Mouse (Mus musculus) forebrain, postnatal 0 days (tissue): ENCODE results near the gene Ptpn21. TPM values are rescaled to one million over a fixed set of nuclear protein-coding genes. Genes with fewer than 3 reads are reported as not detected.

Experiments used
- ATAC-seq: fragments of 200-750 bp; cut with Nextera tagmentation; 2 replicates; pipeline ENCODE4 v1.8.0; 2017; ENCODE audit warnings: mild to moderate bottlenecking, moderate library complexity
- DNase-seq: peaks from one replicate; pipeline ENCODE4 v3.0.0-alpha.2; 2015
- H3K27ac ChIP-seq: fragments of 300-500 bp; sonication (generic); 2 replicates; pipeline ENCODE4 v1.5.1; 2014; ENCODE audit warnings: low read depth, mild to moderate bottlenecking, antibody characterized with exemption, low read length, moderate library complexity, mixed read lengths
- H3K27me3 ChIP-seq: fragments of 300-500 bp; sonication (generic); 2 replicates; pipeline ENCODE4 v1.6.1; 2014; ENCODE audit warnings: mild to moderate bottlenecking, low read length, mixed read lengths; ENCODE audit not compliant: insufficient read depth
- H3K36me3 ChIP-seq: fragments of 300-500 bp; sonication (generic); 2 replicates; pipeline ENCODE4 v1.6.1; 2014; ENCODE audit warnings: mild to moderate bottlenecking, moderate library complexity; ENCODE audit not compliant: insufficient read depth
- H3K4me1 ChIP-seq: fragments of 300-500 bp; sonication (generic); 2 replicates; pipeline ENCODE4 v1.6.1; 2014; ENCODE audit warnings: antibody characterized with exemption; ENCODE audit not compliant: insufficient read depth
- H3K4me2 ChIP-seq: fragments of 300-500 bp; sonication (generic); 2 replicates; pipeline ENCODE4 v1.6.1; 2014; ENCODE audit warnings: low read depth, mild to moderate bottlenecking, moderate library complexity
- H3K4me3 ChIP-seq: fragments of 300-500 bp; sonication (generic); 2 replicates; pipeline ENCODE4 v1.5.1; 2014; ENCODE audit warnings: low read depth, low read length, mixed read lengths
- H3K9ac ChIP-seq: fragments of 300-500 bp; sonication (generic); 2 replicates; pipeline ENCODE4 v1.6.1; 2014; ENCODE audit warnings: mild to moderate bottlenecking
- H3K9me3 ChIP-seq: fragments of 300-500 bp; sonication (generic); 2 replicates; pipeline ENCODE4 v1.6.1; 2016; ENCODE audit warnings: low read length
- CTCF ChIP-seq: sonication (generic); IDR thresholded peaks from 2 replicates; pipeline ENCODE4 v1.5.1; 2016; ENCODE audit warnings: antibody characterized with exemption, control low read depth, low read depth
- WGBS: fragments of 180-500 bp; shearing (Covaris S2); extraction: QIAGEN DNeasy Blood & Tissue Kit; methylation state at CpG from one replicate; pipeline ENCODE4 v1.1.7; 2014; 5-methylcytosine and 5-hydroxymethylcytosine counted together
- polyA plus RNA-seq: library from polyadenylated mRNA; unstranded; fragments of >200 nt; fragmentation: Nextera tagmentation; extraction: Ambion mirVana; gene quantifications from 2 replicates; pipeline ENCODE4 v1.2.1, GENCODE M21; 2015
- total RNA-seq: library from RNA; depleted of rRNA; stranded (reverse); fragments of >200 nt; gene quantifications from 2 replicates; pipeline ENCODE4 v1.2.3, GENCODE M21; 2014

The Ptpn21 gene
- total and polyA plus RNA-seq, 2 experiments from 2014 or later: 1.3 to 4.0 TPM

GRCm38 (mm10) chr12:98683574-98683973, 53.6 kb downstream of the Ptpn21 start:
- DNase-seq (no peak), ATAC-seq (no peak)
- Histone ChIP-seq H3K27ac (no peak overlapping the region), H3K9ac (no peak overlapping the region), H3K27me3 (no peaks in the 10 kb centered on the region), H3K9me3 (no peaks in the 10 kb centered on the region), H3K4me3 (no peak overlapping the region), H3K4me2 (no peak overlapping the region), H3K4me1 (no peaks in the 10 kb centered on the region), H3K36me3 (peaks cover 23% of the 10 kb centered on the region)
- 77% methylated on average over 6 of the region's 6 CpGs for WGBS
- no peak for TF ChIP-seq CTCF

- H3K36me3 ChIP-seq: peaks cover 23% of the 10 kb centered on the region
- no peaks in the 10 kb centered on the region for H3K27me3 ChIP-seq
- 81% methylated on average over 11 of the region's 11 CpGs for WGBS
- ATAC-seq (no peak), DNase-seq (no peak)
- H3K4me1 ChIP-seq: no peaks in the 10 kb centered on the region
- H3K27ac ChIP-seq: no peak overlapping the region
- H3K4me3 ChIP-seq: no peak overlapping the region
- H3K4me2 ChIP-seq: no peak overlapping the region
- no peaks in the 10 kb centered on the region for H3K9me3 ChIP-seq
- no peak overlapping the region for H3K9ac ChIP-seq
- TF ChIP-seq CTCF: no peak
Measured at GRCm38 (mm10) chr12:98683171-98683570, 54.0 kb downstream of the Ptpn21 start.

GRCm38 (mm10) chr12:98682196-98682595, 55.0 kb downstream of the Ptpn21 start:
- DNase-seq: no peak
- Histone ChIP-seq H3K27me3 (no peaks in the 10 kb centered on the region), H3K9ac (no peak overlapping the region), H3K27ac (no peak overlapping the region), H3K4me3 (no peak overlapping the region), H3K4me2 (no peak overlapping the region), H3K9me3 (no peaks in the 10 kb centered on the region), H3K36me3 (peaks cover 24% of the 10 kb centered on the region), H3K4me1 (no peaks in the 10 kb centered on the region)
- no peak for TF ChIP-seq CTCF
- no peak for ATAC-seq
- 79% methylated on average over 15 of the region's 15 CpGs for WGBS

- DNase-seq: no peak
- Histone ChIP-seq H3K4me2 (no peak overlapping the region), H3K4me3 (no peak overlapping the region), H3K27ac (no peak overlapping the region), H3K4me1 (no peaks in the 10 kb centered on the region), H3K9me3 (no peaks in the 10 kb centered on the region), H3K36me3 (peaks cover 24% of the 10 kb centered on the region), H3K9ac (no peak overlapping the region), H3K27me3 (no peaks in the 10 kb centered on the region)
- 91% methylated on average over 15 of the region's 15 CpGs for WGBS
- no peak for TF ChIP-seq CTCF
- no peak for ATAC-seq
Measured at GRCm38 (mm10) chr12:98679906-98680305, 57.3 kb downstream of the Ptpn21 start.

GRCm38 (mm10) chr12:98677336-98677735, 59.9 kb downstream of the Ptpn21 start:
- H3K27ac ChIP-seq: no peak overlapping the region
- H3K9me3 ChIP-seq: no peaks in the 10 kb centered on the region
- no peaks in the 10 kb centered on the region for H3K4me1 ChIP-seq
- DNase-seq (no peak), ATAC-seq (no peak)
- no peak for TF ChIP-seq CTCF
- no peak overlapping the region for H3K4me2 ChIP-seq
- H3K4me3 ChIP-seq: no peak overlapping the region
- 69% methylated on average over 14 of the region's 14 CpGs for WGBS
- peaks cover 24% of the 10 kb centered on the region for H3K36me3 ChIP-seq
- no peaks in the 10 kb centered on the region for H3K27me3 ChIP-seq
- no peak overlapping the region for H3K9ac ChIP-seq

- no peak for TF ChIP-seq CTCF
- H3K27ac ChIP-seq: no peak overlapping the region
Measured at GRCm38 (mm10) chr12:98676861-98677260, 60.3 kb downstream of the Ptpn21 start.

GRCm38 (mm10) chr12:98674627-98675143, 62.5 kb downstream of the Ptpn21 start:
- Histone ChIP-seq H3K27ac (peak overlapping the region; percentile 57), H3K9me3 (no peaks in the 10 kb centered on the region), H3K4me1 (no peaks in the 10 kb centered on the region), H3K4me2 (peak overlapping the region; percentile 31; the same call in 1 of the 2 replicates), H3K36me3 (peaks cover 23% of the 10 kb centered on the region), H3K27me3 (no peaks in the 10 kb centered on the region), H3K4me3 (peak overlapping the region; percentile 13; the same call in 1 of the 2 replicates), H3K9ac (no peak overlapping the region)
- WGBS: 15% methylated on average over 9 of the region's 9 CpGs
- TF ChIP-seq CTCF: peak; percentile 80
- peak; percentile 94 for ATAC-seq
- peak; percentile 86 for DNase-seq

More at GRCm38 (mm10) chr12:98676861-98677260, 60.3 kb downstream of the Ptpn21 start:
- H3K4me1 ChIP-seq: no peaks in the 10 kb centered on the region
- DNase-seq (no peak), ATAC-seq (no peak)
- peaks cover 20% of the 10 kb centered on the region for H3K36me3 ChIP-seq
- H3K9ac ChIP-seq: no peak overlapping the region
- no peaks in the 10 kb centered on the region for H3K9me3 ChIP-seq
- no peaks in the 10 kb centered on the region for H3K27me3 ChIP-seq
- no peak overlapping the region for H3K4me2 ChIP-seq
- H3K4me3 ChIP-seq: no peak overlapping the region
- WGBS: 98% methylated on average over 6 of the region's 6 CpGs

GRCm38 (mm10) chr12:98673879-98674278, 63.3 kb downstream of the Ptpn21 start:
- no peak for TF ChIP-seq CTCF
- H3K4me2 ChIP-seq: no peak overlapping the region
- DNase-seq: no peak
- no peak overlapping the region for H3K27ac ChIP-seq
- 57% methylated on average over 6 of the region's 6 CpGs for WGBS
- H3K27me3 ChIP-seq: no peaks in the 10 kb centered on the region
- no peak overlapping the region for H3K9ac ChIP-seq
- no peaks in the 10 kb centered on the region for H3K4me1 ChIP-seq
- no peak for ATAC-seq
- H3K36me3 ChIP-seq: peaks cover 20% of the 10 kb centered on the region
- no peak overlapping the region for H3K4me3 ChIP-seq
- no peaks in the 10 kb centered on the region for H3K9me3 ChIP-seq
